8 mouse cellular contexts compared by ENCODE assay signal in the genomic region with DNA sequence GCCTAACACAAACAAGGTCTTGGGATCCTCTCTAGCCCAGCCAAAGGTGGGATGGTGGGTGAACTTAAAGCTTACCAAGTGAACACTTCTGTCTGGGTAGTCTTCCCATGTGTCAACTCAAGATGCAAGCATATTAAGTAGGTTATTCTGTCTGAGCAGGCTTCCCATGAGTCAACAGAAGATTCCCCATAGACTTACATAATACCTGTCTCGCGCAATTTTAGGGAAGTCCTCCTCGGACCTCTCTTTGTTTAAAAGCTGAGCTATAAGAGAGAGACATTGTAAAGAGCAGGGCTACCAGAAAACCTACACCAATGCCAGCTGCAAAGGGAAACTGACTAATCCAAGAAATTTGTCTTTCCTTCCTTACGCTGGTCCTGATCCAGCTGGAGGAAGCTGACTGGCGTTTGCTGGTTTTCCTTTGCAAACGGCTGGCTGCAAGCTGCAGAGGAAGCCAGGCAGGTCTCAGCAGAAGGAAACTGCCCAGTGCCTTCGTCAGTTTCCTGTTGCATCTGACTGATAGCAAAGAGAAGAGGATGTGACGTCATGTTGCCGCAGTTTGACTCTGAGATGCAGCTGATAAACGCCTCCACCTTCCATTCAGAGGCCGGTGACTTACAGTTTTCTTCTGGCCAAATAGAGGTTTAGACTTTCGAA. TPM values are rescaled to one million over a fixed set of nuclear protein-coding genes. Genes with fewer than 3 reads are reported as not detected.
DNase-seq lines count a peak whose midpoint lies in the region; ATAC-seq lines count a peak whose summit lies in the region.

No protein-coding gene starts in this region.

- peak; percentile 85 for ATAC-seq in heart, embryonic 16.5 days (replicated peaks; ENCODE audit: extremely low read depth, insufficient read depth, low FRiP score)
- peak; percentile 5; the same call in 1 of the 2 replicates for ATAC-seq in limb, embryonic 13.5 days (ENCODE audit: low FRiP score, low read depth)

- no peaks in the 10 kb centered on the region for H3K27me3 ChIP-seq in heart, embryonic 16.5 days (ENCODE audit: control insufficient read depth, insufficient read depth, low read length)
- H3K27me3 ChIP-seq in limb, embryonic 13.5 days, result no peaks in the 10 kb centered on the region

- H3K4me2 ChIP-seq in heart, embryonic 16.5 days (ENCODE audit: low read depth, low read length), result peak overlapping the region; percentile 35
- 0 out of 2 replicates have a peak overlapping the region, but pooled peaks have one; percentile 7 for H3K4me2 ChIP-seq in limb, embryonic 13.5 days (replicated peaks)

- no peaks in the 10 kb centered on the region for H3K9me3 ChIP-seq in heart, embryonic 16.5 days (replicated peaks; ENCODE audit: control insufficient read depth, low read length)
- H3K9me3 ChIP-seq in limb, embryonic 13.5 days, result no peaks in the 10 kb centered on the region

- 41% methylated on average over 12 of the region's 12 CpGs for WGBS in heart, embryonic 16.5 days
- 56% methylated on average over 12 of the region's 12 CpGs for WGBS in limb, embryonic 13.5 days

- DNase-seq in right cerebral cortex, postnatal 14 days, result peak; percentile 12
- no peak for DNase-seq in right cerebral cortex, postnatal 4 days
- peak; percentile 45 for DNase-seq in embryo, embryonic 11 days
- DNase-seq in monocyte, adult 2 months (ENCODE audit: low read depth in 1 of 2, low spot score in 2 of 2), result peak; percentile 28 to 42
- DNase-seq in cerebellum, postnatal 36 days, result no peak
- no peak for DNase-seq in cerebellum, adult 18-20 months

- H3K9ac ChIP-seq in heart, embryonic 16.5 days (ENCODE audit: low read length), result no peak overlapping the region
- peak overlapping the region; percentile 13; the same call in 1 of the 2 replicates for H3K9ac ChIP-seq in limb, embryonic 13.5 days

- no peaks in the 10 kb centered on the region for H3K4me1 ChIP-seq in heart, embryonic 16.5 days (ENCODE audit: control insufficient read depth, insufficient read depth, low read length)
- H3K4me1 ChIP-seq in limb, embryonic 13.5 days, result peaks cover 12% of the 10 kb centered on the region

- no peaks in the 10 kb centered on the region for H3K36me3 ChIP-seq in heart, embryonic 16.5 days (ENCODE audit: control insufficient read depth, insufficient read depth)
- H3K36me3 ChIP-seq in limb, embryonic 13.5 days, result no peaks in the 10 kb centered on the region

- H3K4me3 ChIP-seq in heart, embryonic 16.5 days (ENCODE audit: low read length), result 0 out of 2 replicates have a peak overlapping the region, but pooled peaks have one; percentile 18
- H3K4me3 ChIP-seq in limb, embryonic 13.5 days, result no peak overlapping the region

- peak overlapping the region; percentile 83 for H3K27ac ChIP-seq in heart, embryonic 16.5 days (ENCODE audit: low read length)
- no peak overlapping the region for H3K27ac ChIP-seq in limb, embryonic 13.5 days

RNA-seq across cellular contexts. Expression of gene Cdk17, which starts 36.6 kb away (rescaled TPM):
- polyA plus RNA-seq in heart, embryonic 16.5 days (2015; fragmentation: Nextera tagmentation; extraction: Ambion mirVana), result 14.9 and 16.7 TPM in 2 replicates
- 16.4 and 16.6 TPM in 2 replicates for polyA plus RNA-seq in limb, embryonic 13.5 days (2015; fragmentation: Nextera tagmentation; extraction: Ambion mirVana)

RNA-seq across cellular contexts. Expression of gene Cfap54, which starts 42.7 kb away (rescaled TPM):
- 0.25 and 0.80 TPM in 2 replicates for polyA plus RNA-seq in heart, embryonic 16.5 days (2015; fragmentation: Nextera tagmentation; extraction: Ambion mirVana)
- polyA plus RNA-seq in limb, embryonic 13.5 days (2015; fragmentation: Nextera tagmentation; extraction: Ambion mirVana), result 0.14 and 0.15 TPM in 2 replicates

Comparison
In these comparisons a context has a peak if more than half of its experiments do, and no peak if none do; other contexts are left out.
1. DNase-seq: peak in right cerebral cortex, postnatal 14 days (single experiment), embryo, embryonic 11 days (single experiment) and monocyte, adult 2 months (2 of 2); none in right cerebral cortex, postnatal 4 days (single experiment), cerebellum, postnatal 36 days (0 of 2) and cerebellum, adult 18-20 months (0 of 2).